Mouse (Mus musculus) liver, embryonic 11.5 days (tissue): ENCODE data around the gene Mettl7a1. TPM values are rescaled to one million over a fixed set of nuclear protein-coding genes. Genes with fewer than 3 reads are reported as not detected.
"Not testable (repeated sequence)": the region's sequence is repeated elsewhere in the genome, so short reads cannot be mapped to it uniquely, and the experiment has no call there.

ENCODE experiments used
- ATAC-seq: fragments of 200-750 bp; cut with Nextera tagmentation; replicated peaks from 2 replicates; pipeline ENCODE4 v1.8.0; 2017; ENCODE audit warnings: moderate number of reproducible peaks, mild to moderate bottlenecking, moderate TSS enrichment, moderate library complexity; ENCODE audit not compliant: low FRiP score
- DNase-seq: peaks from one replicate; pipeline ENCODE4 v3.0.0-alpha.2; 2017; ENCODE audit warnings: low spot score
- H3K27ac ChIP-seq: fragments of 300-500 bp; sonication (generic); 2 replicates; pipeline ENCODE4 v1.5.1; 2014; ENCODE audit warnings: mild to moderate bottlenecking, low read depth, low read length, control low read depth
- H3K27me3 ChIP-seq: fragments of 300-500 bp; sonication (generic); replicated peaks from 2 replicates; pipeline ENCODE4 v1.6.1; 2014; ENCODE audit warnings: low read length, mixed read lengths; ENCODE audit not compliant: control insufficient read depth, insufficient read depth
- H3K36me3 ChIP-seq: fragments of 300-500 bp; sonication (generic); 2 replicates; pipeline ENCODE4 v1.6.1; 2014; ENCODE audit warnings: mild to moderate bottlenecking, low read length, moderate library complexity, mixed read lengths; ENCODE audit not compliant: control insufficient read depth, insufficient read depth
- H3K4me1 ChIP-seq: fragments of 300-500 bp; sonication (generic); replicated peaks from 2 replicates; pipeline ENCODE4 v1.6.1; 2014; ENCODE audit warnings: low read length, mixed read lengths; ENCODE audit not compliant: control insufficient read depth, insufficient read depth
- H3K4me2 ChIP-seq: fragments of 300-500 bp; sonication (generic); 2 replicates; pipeline ENCODE4 v1.6.1; 2014; ENCODE audit warnings: mild to moderate bottlenecking, control low read depth, moderate library complexity
- H3K4me3 ChIP-seq: fragments of 300-500 bp; sonication (generic); 2 replicates; pipeline ENCODE4 v1.5.1; 2014; ENCODE audit warnings: low read depth, low read length, control low read depth
- H3K9ac ChIP-seq: fragments of 300-500 bp; sonication (generic); 2 replicates; pipeline ENCODE4 v1.6.1; 2014; ENCODE audit warnings: low read depth, low read length, control low read depth
- H3K9me3 ChIP-seq: fragments of 300-500 bp; sonication (generic); 2 replicates; pipeline ENCODE4 v1.6.1; 2016; ENCODE audit warnings: low read length, inconsistent platforms, mixed read lengths; ENCODE audit not compliant: control insufficient read depth
- WGBS: fragments of 180-500 bp; shearing (Covaris S2); extraction: QIAGEN DNeasy Blood & Tissue Kit; methylation state at CpG from one replicate; pipeline ENCODE4 v1.1.7; 2014; 5-methylcytosine and 5-hydroxymethylcytosine counted together
- polyA plus RNA-seq: library from polyadenylated mRNA; unstranded; fragments of >200 nt; fragmentation: Nextera tagmentation; extraction: Ambion mirVana; gene quantifications from 2 replicates; pipeline ENCODE4 v1.2.1, GENCODE M21; 2014

Gene Mettl7a1
- polyA plus RNA-seq, 1 experiment from 2014 or later: 5.7 TPM

- H3K9me3 ChIP-seq, H3K27ac ChIP-seq, DNase-seq, H3K4me2 ChIP-seq, H3K4me3 ChIP-seq, H3K27me3 ChIP-seq, H3K36me3 ChIP-seq, H3K9ac ChIP-seq, ATAC-seq, H3K4me1 ChIP-seq: not testable (repeated sequence)
- 77% methylated on average over 10 of the region's 10 CpGs for WGBS
Observed at GRCm38 (mm10) chr15:100329336-100329735, 25.4 kb downstream of the Mettl7a1 start.

- 78% methylated on average over 7 of the region's 7 CpGs for WGBS
- H3K9ac ChIP-seq: no peak overlapping the region
- no peaks in the 10 kb centered on the region for H3K4me1 ChIP-seq
- H3K4me2 ChIP-seq: no peak overlapping the region
- DNase-seq: no peak
- H3K27ac ChIP-seq: no peak overlapping the region
- no peaks in the 10 kb centered on the region for H3K9me3 ChIP-seq
- no peak overlapping the region for H3K4me3 ChIP-seq
- no peaks in the 10 kb centered on the region for H3K27me3 ChIP-seq
- H3K36me3 ChIP-seq: no peaks in the 10 kb centered on the region
- ATAC-seq: no peak
Observed at GRCm38 (mm10) chr15:100330739-100331138, 26.8 kb downstream of the Mettl7a1 start.

GRCm38 (mm10) chr15:100332077-100332961 is 28.4 kb downstream of the Mettl7a1 start:
- ATAC-seq, H3K4me2 ChIP-seq, H3K27me3 ChIP-seq, DNase-seq, H3K4me3 ChIP-seq, H3K9ac ChIP-seq, H3K4me1 ChIP-seq, H3K27ac ChIP-seq, H3K36me3 ChIP-seq, H3K9me3 ChIP-seq: not testable (repeated sequence)
- WGBS: 27% methylated on average over 2 of the region's 10 CpGs

- Histone ChIP-seq H3K9me3 (no peaks in the 10 kb centered on the region), H3K4me2 (no peak within 1 kb of the TSS), H3K4me1 (no peaks in the 10 kb centered on the region), H3K27me3 (no peaks in the 10 kb centered on the region), H3K4me3 (no peak within 1 kb of the TSS), H3K9ac (no peak within 1 kb of the TSS), H3K27ac (no peak within 1 kb of the TSS), H3K36me3 (no peaks in the 10 kb centered on the region)
- 85% methylated on average over 10 of the region's 10 CpGs for WGBS
- no peak for DNase-seq
- no peak for ATAC-seq
Observed at GRCm38 (mm10) chr15:100334629-100335028, 30.7 kb downstream of the Mettl7a1 start, which contains the start of gene Mettl7a3. Gene Mettl7a3, plus strand, starts transcription at chr15:100334929.

GRCm38 (mm10) chr15:100337328-100337727 is 33.4 kb downstream of the Mettl7a1 start:
- H3K4me2 ChIP-seq, H3K27ac ChIP-seq, H3K4me3 ChIP-seq, H3K4me1 ChIP-seq, H3K9ac ChIP-seq, H3K36me3 ChIP-seq, DNase-seq, H3K27me3 ChIP-seq, H3K9me3 ChIP-seq: not testable (repeated sequence)
- peak; percentile 63 for ATAC-seq

- not testable (repeated sequence) for H3K4me3 ChIP-seq, H3K4me1 ChIP-seq, H3K27me3 ChIP-seq, H3K27ac ChIP-seq, H3K36me3 ChIP-seq, H3K4me2 ChIP-seq, DNase-seq, H3K9ac ChIP-seq, H3K9me3 ChIP-seq
- 37% methylated on average over 10 of the region's 10 CpGs for whole genome bisulfite sequencing
- ATAC-seq: 0 out of 2 replicates have a peak, but pooled peaks have one; percentile 45
Observed at GRCm38 (mm10) chr15:100337847-100338246, 33.9 kb downstream of the Mettl7a1 start.

GRCm38 (mm10) chr15:100341314-100341980 is 37.5 kb downstream of the Mettl7a1 start:
- not testable (repeated sequence) for DNase-seq, H3K9ac ChIP-seq, ATAC-seq, H3K4me3 ChIP-seq, H3K9me3 ChIP-seq, H3K36me3 ChIP-seq, H3K4me1 ChIP-seq, H3K27me3 ChIP-seq, H3K4me2 ChIP-seq, H3K27ac ChIP-seq
- WGBS: 63% methylated on average over 5 of the region's 5 CpGs

GRCm38 (mm10) chr15:100345484-100345883 is 41.5 kb downstream of the Mettl7a1 start:
- Histone ChIP-seq H3K4me3 (no peak overlapping the region), H3K4me2 (no peak overlapping the region), H3K4me1 (no peaks in the 10 kb centered on the region), H3K9ac (no peak overlapping the region), H3K9me3 (no peaks in the 10 kb centered on the region), H3K27ac (no peak overlapping the region), H3K36me3 (no peaks in the 10 kb centered on the region), H3K27me3 (no peaks in the 10 kb centered on the region)
- ATAC-seq: no peak
- no peak for DNase-seq
